Mouse (Mus musculus) small intestine, adult 2 months (tissue): ENCODE measurements around the gene Dmrtc1a.
"Not testable (repeated sequence)": the region's sequence is repeated elsewhere in the genome, so short reads cannot be mapped to it uniquely, and the experiment has no call there.

Experiments used
- CTCF ChIP-seq: fragments of 200-500 bp; IDR thresholded peaks from 2 replicates; pipeline ENCODE4 v1.5.1; 2012; ENCODE audit warnings: low read depth, mild to moderate bottlenecking, control low read depth, inconsistent platforms, low read length, moderate library complexity, mixed read lengths; ENCODE audit not compliant: insufficient replicate concordance, insufficient read length; ENCODE audit errors: extremely low read depth
- POLR2A ChIP-seq: fragments of 200-500 bp; IDR thresholded peaks from 2 replicates; pipeline ENCODE4 v1.6.1; 2012; ENCODE audit warnings: low read depth, mild to moderate bottlenecking, control low read depth, inconsistent platforms, low read length, moderate library complexity

DNA sequence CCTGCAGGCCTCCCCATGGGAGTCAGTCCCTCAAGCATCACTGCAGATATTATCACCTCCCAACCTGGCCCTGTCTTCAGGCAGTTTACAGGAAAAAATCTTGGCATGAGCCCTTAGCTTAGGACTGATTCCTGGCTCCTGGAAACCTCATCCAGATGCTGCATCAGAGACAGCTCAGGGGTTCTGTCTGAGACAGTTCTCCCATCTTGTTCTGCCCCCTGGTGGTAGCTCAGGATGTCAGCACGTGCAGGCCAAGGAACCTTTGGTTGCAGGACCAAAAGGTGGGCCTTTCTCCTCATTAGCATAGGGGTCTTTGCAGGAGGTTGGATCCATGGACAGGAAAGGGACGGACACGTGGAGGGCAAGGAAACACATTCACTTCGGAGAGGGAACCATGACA lies 18.2 kb upstream of the Dmrtc1a start:
- not testable (repeated sequence) for TF ChIP-seq CTCF, POLR2A
